Mouse (Mus musculus): Measurements from ENCODE around the gene Egln2. TPM values are rescaled to one million over a fixed set of nuclear protein-coding genes. Genes with fewer than 3 reads are reported as not detected.

Egln2 gene
- polyA plus RNA-seq, 1 experiment from 2014 or later, result 91.5 TPM

DNA sequence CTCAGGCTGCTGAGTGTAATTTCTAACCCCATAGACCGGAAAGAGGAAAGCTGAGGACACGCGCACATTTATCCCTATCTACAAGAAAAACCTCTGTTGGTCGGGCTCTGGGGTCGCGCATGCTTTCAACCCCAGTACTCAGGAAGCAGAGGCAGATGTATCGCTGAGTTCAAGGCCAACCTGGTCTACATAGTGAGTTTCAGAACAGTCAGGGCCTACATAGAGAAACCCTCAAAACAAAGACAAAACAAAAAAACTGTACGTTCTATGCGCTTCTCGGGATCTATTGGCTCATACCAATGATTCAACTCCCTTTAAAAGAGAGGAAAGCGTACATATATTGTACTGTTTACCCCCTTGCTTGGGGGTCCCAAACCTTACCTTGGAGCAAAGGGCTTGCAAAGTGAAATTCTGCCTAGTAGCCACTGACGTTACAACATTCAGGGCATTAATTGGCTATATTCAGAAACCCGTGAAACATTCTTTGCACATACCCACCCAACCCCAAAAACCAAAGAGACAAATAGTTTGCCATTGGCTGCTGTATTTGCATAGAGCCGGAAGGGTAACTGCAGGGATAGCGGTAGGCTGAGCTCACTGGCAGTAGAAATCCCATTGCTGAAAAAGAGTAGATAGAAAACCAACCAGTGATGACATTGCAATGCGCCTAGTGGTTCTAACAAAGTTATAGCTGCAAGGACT, 12.8 kb upstream of the Egln2 start:
- Histone ChIP-seq H3K4me1 (ENCODE audit: control insufficient read depth, insufficient read depth, low read length) (peaks cover 9% of the 10 kb centered on the region), H3K27me3 (ENCODE audit: control insufficient read depth, insufficient read depth, low read depth, low read length) (no peaks in the 10 kb centered on the region), H3K9me3 (replicated peaks; ENCODE audit: control insufficient read depth, low read length, poor library complexity, severe bottlenecking) (no peaks in the 10 kb centered on the region), H3K36me3 (ENCODE audit: control insufficient read depth, insufficient read depth, low read length) (0 out of 2 replicates have a peak, but pooled peaks cover 2% of the 10 kb centered on the region), H3K27ac (ENCODE audit: low read length) (peak overlapping the region; percentile 80), H3K9ac (ENCODE audit: low read depth, low read length) (peak overlapping the region; percentile 59), H3K4me3 (ENCODE audit: low read depth, low read length) (peak overlapping the region; percentile 53), H3K4me2 (ENCODE audit: low read length) (peak overlapping the region; percentile 54)
- no peak for ATAC-seq
- WGBS, result 47% methylated on average over 16 of the region's 16 CpGs

DNA sequence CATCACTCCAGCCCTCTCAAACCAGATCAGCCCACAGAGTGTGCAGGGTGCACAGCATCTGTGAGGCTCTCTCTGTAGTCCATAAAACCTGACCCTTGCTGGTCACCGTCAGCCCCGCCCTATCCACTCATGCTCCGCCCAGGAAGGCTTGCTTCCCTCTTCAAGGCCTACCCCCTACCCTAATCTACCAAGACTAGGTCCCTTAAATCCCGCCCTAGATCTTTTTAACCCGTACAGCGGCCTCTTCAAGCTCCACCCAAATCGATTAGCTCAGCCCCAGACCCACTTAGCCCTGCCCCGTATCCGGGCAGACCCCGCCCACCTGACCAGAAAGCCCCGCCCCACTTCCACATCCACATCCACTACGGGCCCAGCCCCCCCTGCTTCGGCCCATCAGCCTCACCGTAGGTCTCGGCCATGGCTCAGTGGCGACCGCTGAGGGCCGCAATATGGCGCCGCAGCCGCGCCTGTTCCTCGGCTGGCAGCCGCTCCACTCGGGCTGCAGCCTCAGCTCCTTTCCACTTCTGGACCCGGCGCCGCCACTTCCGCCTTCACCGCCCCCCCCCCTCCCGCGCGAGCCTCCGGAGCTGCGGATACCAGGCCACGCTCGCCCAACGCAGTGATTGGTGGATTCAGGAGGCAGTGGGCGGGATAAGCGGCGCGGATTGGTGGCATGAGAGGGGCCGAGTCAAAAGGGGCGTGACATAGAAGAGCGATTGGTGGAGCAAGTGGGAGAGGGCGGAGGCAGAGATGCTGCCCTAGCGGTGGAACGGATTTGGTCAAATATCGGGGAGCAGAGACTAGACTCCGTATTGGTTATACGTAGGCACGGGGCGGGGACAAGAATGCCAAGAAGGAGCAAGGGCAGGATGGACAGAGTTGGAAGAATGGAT, 12.0 kb upstream of the Egln2 start, which contains the start of gene Rab4b:
Gene Rab4b, minus strand, starts transcription at position 573 of the 893 bp plus-strand sequence.
- Histone ChIP-seq H3K9me3 (replicated peaks; ENCODE audit: control insufficient read depth, low read length, poor library complexity, severe bottlenecking) (no peaks in the 10 kb centered on the region), H3K4me3 (ENCODE audit: low read depth, low read length) (peak within 1 kb of the TSS; percentile 53), H3K4me1 (ENCODE audit: control insufficient read depth, insufficient read depth, low read length) (peaks cover 9% of the 10 kb centered on the region), H3K27me3 (ENCODE audit: control insufficient read depth, insufficient read depth, low read depth, low read length) (no peaks in the 10 kb centered on the region), H3K36me3 (ENCODE audit: control insufficient read depth, insufficient read depth, low read length) (0 out of 2 replicates have a peak, but pooled peaks cover 2% of the 10 kb centered on the region), H3K4me2 (ENCODE audit: low read length) (peak within 1 kb of the TSS; percentile 64), H3K27ac (ENCODE audit: low read length) (peak within 1 kb of the TSS; percentile 84), H3K9ac (ENCODE audit: low read depth, low read length) (peak within 1 kb of the TSS; percentile 59)
- 0% methylated on average over 53 of the region's 53 CpGs for WGBS
- ATAC-seq, result peak; percentile 97

DNA sequence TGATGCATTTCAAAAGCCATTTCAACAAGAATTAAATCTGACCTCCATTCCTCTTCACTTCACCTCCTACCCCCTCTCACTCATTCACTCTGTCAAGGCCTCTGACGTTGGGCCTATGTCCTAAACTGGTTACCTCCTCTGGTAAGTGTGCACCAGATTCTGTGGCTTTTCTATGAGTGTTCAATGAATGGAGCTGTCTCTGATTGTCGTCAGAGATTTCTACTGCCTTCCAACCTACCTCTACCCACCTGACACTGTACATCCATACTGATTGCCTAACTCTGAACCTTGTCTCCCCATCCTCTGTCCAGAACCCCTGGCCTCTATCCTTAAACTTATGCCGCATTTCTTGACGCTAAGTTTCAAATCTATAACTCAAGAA, 11.3 kb upstream of the Egln2 start:
- Histone ChIP-seq H3K27ac (ENCODE audit: low read length) (peak overlapping the region; percentile 84), H3K27me3 (ENCODE audit: control insufficient read depth, insufficient read depth, low read depth, low read length) (no peaks in the 10 kb centered on the region), H3K9ac (ENCODE audit: low read depth, low read length) (peak overlapping the region; percentile 50), H3K4me2 (ENCODE audit: low read length) (peak overlapping the region; percentile 64), H3K36me3 (ENCODE audit: control insufficient read depth, insufficient read depth, low read length) (0 out of 2 replicates have a peak, but pooled peaks cover 5% of the 10 kb centered on the region), H3K4me3 (ENCODE audit: low read depth, low read length) (peak overlapping the region; percentile 53), H3K9me3 (replicated peaks; ENCODE audit: control insufficient read depth, low read length, poor library complexity, severe bottlenecking) (no peaks in the 10 kb centered on the region), H3K4me1 (ENCODE audit: control insufficient read depth, insufficient read depth, low read length) (peaks cover 9% of the 10 kb centered on the region)
- WGBS, result 19% methylated on average over 4 of the region's 4 CpGs
- ATAC-seq, result peak; percentile 12; the same call in 1 of the 2 replicates

DNA sequence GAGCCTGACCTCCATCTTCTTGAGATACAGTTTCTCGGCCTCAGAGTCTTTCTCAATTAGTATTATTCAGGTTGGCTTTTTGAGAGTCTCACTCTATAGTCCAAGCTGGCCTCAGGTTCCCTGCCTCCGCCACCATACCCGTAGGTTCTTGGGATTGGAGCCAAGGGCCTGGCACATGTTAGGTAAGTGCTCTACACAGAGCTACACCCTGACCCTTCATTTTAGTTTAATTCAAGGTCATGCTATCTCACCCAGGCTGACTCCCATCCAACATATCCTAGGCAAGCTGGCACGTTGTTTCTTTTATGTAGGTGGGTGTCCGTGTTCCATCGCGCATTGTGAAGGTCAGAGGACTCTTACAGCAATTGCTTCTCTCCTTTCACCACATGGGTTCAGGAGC, 8.3 kb upstream of the Egln2 start:
- Histone ChIP-seq H3K27me3 (ENCODE audit: control insufficient read depth, insufficient read depth, low read depth, low read length) (no peaks in the 10 kb centered on the region), H3K4me1 (ENCODE audit: control insufficient read depth, insufficient read depth, low read length) (peaks cover 9% of the 10 kb centered on the region), H3K9me3 (replicated peaks; ENCODE audit: control insufficient read depth, low read length, poor library complexity, severe bottlenecking) (no peaks in the 10 kb centered on the region), H3K4me2 (ENCODE audit: low read length) (no peak overlapping the region), H3K4me3 (ENCODE audit: low read depth, low read length) (no peak overlapping the region), H3K36me3 (ENCODE audit: control insufficient read depth, insufficient read depth, low read length) (peaks cover 23% of the 10 kb centered on the region), H3K9ac (ENCODE audit: low read depth, low read length) (no peak overlapping the region), H3K27ac (ENCODE audit: low read length) (no peak overlapping the region)
- no peak for ATAC-seq
- WGBS, result 95% methylated on average over 7 of the region's 7 CpGs

DNA sequence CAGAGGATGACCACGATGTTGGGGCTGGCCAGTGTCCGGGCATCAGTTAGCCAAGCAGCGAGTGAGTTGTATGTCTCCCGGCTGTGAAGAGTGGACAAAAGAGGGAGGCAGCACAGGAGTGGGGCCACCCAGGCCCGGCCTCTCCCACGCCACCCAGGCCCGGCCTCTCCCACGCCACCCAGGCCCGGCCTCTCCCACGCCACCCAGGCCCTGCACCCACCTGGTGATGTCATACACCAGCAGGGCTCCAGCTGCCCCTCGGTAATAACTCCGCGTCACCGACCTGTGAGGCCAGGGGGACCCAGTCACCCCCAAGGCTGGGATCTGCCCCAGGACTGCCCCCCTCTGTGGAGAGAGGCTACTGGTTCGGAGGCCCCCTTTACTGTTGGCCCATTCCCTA, 7.9 kb upstream of the Egln2 start:
- Histone ChIP-seq H3K36me3 (ENCODE audit: control insufficient read depth, insufficient read depth, low read length) (peaks cover 23% of the 10 kb centered on the region), H3K27me3 (ENCODE audit: control insufficient read depth, insufficient read depth, low read depth, low read length) (no peaks in the 10 kb centered on the region), H3K4me3 (ENCODE audit: low read depth, low read length) (no peak overlapping the region), H3K9ac (ENCODE audit: low read depth, low read length) (no peak overlapping the region), H3K4me1 (ENCODE audit: control insufficient read depth, insufficient read depth, low read length) (peaks cover 9% of the 10 kb centered on the region), H3K9me3 (replicated peaks; ENCODE audit: control insufficient read depth, low read length, poor library complexity, severe bottlenecking) (no peaks in the 10 kb centered on the region), H3K27ac (ENCODE audit: low read length) (no peak overlapping the region), H3K4me2 (ENCODE audit: low read length) (no peak overlapping the region)
- no peak for ATAC-seq
- WGBS, result 96% methylated on average over 15 of the region's 15 CpGs

DNA sequence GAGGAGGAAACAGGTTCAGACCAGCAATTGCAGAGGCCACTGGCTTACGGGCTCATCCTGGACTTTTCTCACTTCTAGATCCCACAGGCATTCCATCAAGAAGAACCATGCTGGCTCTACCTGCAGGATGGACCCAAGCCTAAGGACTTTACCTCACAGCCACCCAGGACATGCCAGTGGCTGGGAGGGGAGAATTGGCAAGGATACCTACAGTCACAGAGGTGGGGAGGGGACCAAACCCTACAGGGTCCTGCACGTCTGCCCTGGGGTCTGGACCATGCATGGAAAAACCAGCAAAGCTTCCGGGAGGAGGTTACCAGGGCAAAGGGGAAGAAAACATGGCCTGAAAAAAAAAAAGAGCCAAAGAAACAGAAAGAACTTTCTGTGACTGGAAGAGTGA, 4.4 kb upstream of the Egln2 start:
- Histone ChIP-seq H3K4me2 (ENCODE audit: low read length) (no peak overlapping the region), H3K4me3 (ENCODE audit: low read depth, low read length) (no peak overlapping the region), H3K36me3 (ENCODE audit: control insufficient read depth, insufficient read depth, low read length) (peaks cover 25% of the 10 kb centered on the region), H3K27me3 (ENCODE audit: control insufficient read depth, insufficient read depth, low read depth, low read length) (no peaks in the 10 kb centered on the region), H3K9me3 (replicated peaks; ENCODE audit: control insufficient read depth, low read length, poor library complexity, severe bottlenecking) (no peaks in the 10 kb centered on the region), H3K9ac (ENCODE audit: low read depth, low read length) (no peak overlapping the region), H3K4me1 (ENCODE audit: control insufficient read depth, insufficient read depth, low read length) (peaks cover 7% of the 10 kb centered on the region), H3K27ac (ENCODE audit: low read length) (no peak overlapping the region)
- WGBS, result 98% methylated on average over 3 of the region's 3 CpGs
- ATAC-seq, result no peak

DNA sequence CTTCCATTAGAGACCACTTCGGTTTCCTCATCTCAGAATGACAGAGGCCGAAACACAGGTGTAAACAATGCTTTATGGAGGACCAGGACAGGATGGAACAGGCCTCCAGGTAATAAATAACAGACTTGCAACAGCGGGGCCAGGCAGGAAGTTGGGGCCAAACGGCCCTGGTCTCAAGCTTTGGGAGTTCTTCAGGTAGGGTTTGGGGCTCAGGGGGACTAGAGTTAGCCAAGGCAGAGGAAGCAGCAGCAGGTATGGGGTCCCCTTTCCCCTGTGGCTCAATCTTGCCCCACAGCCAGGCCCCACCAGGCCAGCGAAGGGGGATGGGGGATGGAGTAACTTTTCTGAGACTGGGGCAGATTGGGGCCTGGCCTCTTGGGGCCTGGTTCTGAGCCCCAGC, 1.8 kb upstream of the Egln2 start:
- Histone ChIP-seq H3K9ac (ENCODE audit: low read depth, low read length) (no peak overlapping the region), H3K27me3 (ENCODE audit: control insufficient read depth, insufficient read depth, low read depth, low read length) (no peaks in the 10 kb centered on the region), H3K36me3 (ENCODE audit: control insufficient read depth, insufficient read depth, low read length) (peaks cover 30% of the 10 kb centered on the region), H3K4me1 (ENCODE audit: control insufficient read depth, insufficient read depth, low read length) (peaks cover 31% of the 10 kb centered on the region), H3K9me3 (replicated peaks; ENCODE audit: control insufficient read depth, low read length, poor library complexity, severe bottlenecking) (no peaks in the 10 kb centered on the region), H3K4me2 (ENCODE audit: low read length) (no peak overlapping the region), H3K27ac (ENCODE audit: low read length) (no peak overlapping the region), H3K4me3 (ENCODE audit: low read depth, low read length) (no peak overlapping the region)
- ATAC-seq, result no peak
- 93% methylated on average over 5 of the region's 5 CpGs for WGBS

DNA sequence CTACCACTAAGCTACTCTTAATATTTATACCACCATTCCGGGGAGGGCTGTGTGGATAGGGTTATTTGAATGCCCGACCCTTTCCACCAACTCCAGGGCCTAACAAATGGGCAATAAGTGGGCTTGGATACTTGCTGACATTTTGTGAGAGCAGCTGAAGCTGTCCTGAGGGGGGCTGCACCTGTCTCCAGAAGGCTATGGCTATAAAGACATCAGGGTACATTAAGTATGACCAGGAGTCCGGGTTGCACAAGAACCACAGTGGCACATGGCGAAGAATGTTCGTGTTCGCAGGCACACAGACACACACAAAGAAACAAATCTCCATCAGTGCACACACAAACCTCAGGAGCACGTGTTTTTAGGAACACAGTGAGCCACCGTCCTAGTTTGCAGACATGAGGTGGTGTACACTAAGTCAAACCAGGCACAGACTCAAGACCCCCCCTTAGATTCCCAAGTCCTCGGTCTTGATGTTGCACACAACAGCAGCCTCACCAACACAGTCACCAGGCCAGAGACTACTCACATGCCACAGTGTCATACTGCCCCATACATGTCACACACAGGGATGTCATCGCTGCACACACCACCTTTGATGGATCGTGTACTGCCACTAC, 983 bp upstream of the Egln2 start:
- Histone ChIP-seq H3K9ac (ENCODE audit: low read depth, low read length) (peak overlapping the region; percentile 92), H3K4me2 (ENCODE audit: low read length) (peak overlapping the region; percentile 95), H3K36me3 (ENCODE audit: control insufficient read depth, insufficient read depth, low read length) (peaks cover 23% of the 10 kb centered on the region), H3K4me1 (ENCODE audit: control insufficient read depth, insufficient read depth, low read length) (peaks cover 39% of the 10 kb centered on the region), H3K9me3 (replicated peaks; ENCODE audit: control insufficient read depth, low read length, poor library complexity, severe bottlenecking) (no peaks in the 10 kb centered on the region), H3K27me3 (ENCODE audit: control insufficient read depth, insufficient read depth, low read depth, low read length) (no peaks in the 10 kb centered on the region), H3K27ac (ENCODE audit: low read length) (peak overlapping the region; percentile 98), H3K4me3 (ENCODE audit: low read depth, low read length) (peak overlapping the region; percentile 80)
- ATAC-seq, result peak; percentile 3; the same call in 1 of the 2 replicates
- WGBS, result 78% methylated on average over 11 of the region's 11 CpGs
